Mouse (Mus musculus): ENCODE measurements around the gene Abhd5.
"Not testable (repeated sequence)": the region's sequence is repeated elsewhere in the genome, so short reads cannot be mapped to it uniquely, and the experiment has no call there.

The Abhd5 gene

GRCm38 (mm10) chr9:122351303-122352024, at the start of gene Abhd5:
Gene Abhd5 (plus strand): TSS chr9:122351608.
- peak; percentile 85 to 90 for DNase-seq

- DNase-seq: no peak
Observed at GRCm38 (mm10) chr9:122305302-122305701, 46.1 kb upstream of the Abhd5 start.

- DNase-seq: no peak
Observed at GRCm38 (mm10) chr9:122309013-122309980, 42.1 kb upstream of the Abhd5 start.

GRCm38 (mm10) chr9:122310613-122311049, 40.8 kb upstream of the Abhd5 start:
- peak; percentile 79 for DNase-seq

GRCm38 (mm10) chr9:122311051-122311760, 40.2 kb upstream of the Abhd5 start:
- no peak for DNase-seq

- DNase-seq: no peak
Observed at GRCm38 (mm10) chr9:122312296-122312990, 39.0 kb upstream of the Abhd5 start.

GRCm38 (mm10) chr9:122313128-122313527, 38.3 kb upstream of the Abhd5 start:
- not testable (repeated sequence) for DNase-seq

GRCm38 (mm10) chr9:122314386-122314785, 37.0 kb upstream of the Abhd5 start:
- DNase-seq: no peak

- no peak for DNase-seq
Observed at GRCm38 (mm10) chr9:122314942-122315341, 36.5 kb upstream of the Abhd5 start.

GRCm38 (mm10) chr9:122315501-122315900, 35.9 kb upstream of the Abhd5 start:
- no peak for DNase-seq

- DNase-seq: no peak
Observed at GRCm38 (mm10) chr9:122316562-122316961, 34.8 kb upstream of the Abhd5 start.

- DNase-seq: no peak
Observed at GRCm38 (mm10) chr9:122320626-122321025, 30.8 kb upstream of the Abhd5 start.

GRCm38 (mm10) chr9:122322356-122322755, 29.1 kb upstream of the Abhd5 start:
- no peak for DNase-seq

GRCm38 (mm10) chr9:122325996-122326395, 25.4 kb upstream of the Abhd5 start:
- DNase-seq: no peak

GRCm38 (mm10) chr9:122328199-122328598, 23.2 kb upstream of the Abhd5 start:
- no peak for DNase-seq

- no peak for DNase-seq
Observed at GRCm38 (mm10) chr9:122336677-122337076, 14.7 kb upstream of the Abhd5 start.

GRCm38 (mm10) chr9:122337510-122337931, 13.9 kb upstream of the Abhd5 start:
- DNase-seq: no peak

GRCm38 (mm10) chr9:122339972-122340371, 11.4 kb upstream of the Abhd5 start:
- DNase-seq: no peak

- DNase-seq: no peak
Observed at GRCm38 (mm10) chr9:122343399-122343798, 8.0 kb upstream of the Abhd5 start.

GRCm38 (mm10) chr9:122344560-122344959, 6.8 kb upstream of the Abhd5 start:
- DNase-seq: no peak

GRCm38 (mm10) chr9:122345291-122345690, 6.1 kb upstream of the Abhd5 start:
- DNase-seq: no peak

GRCm38 (mm10) chr9:122346059-122346458, 5.3 kb upstream of the Abhd5 start:
- DNase-seq: no peak

All from cerebellum, postnatal 36 days (tissue).